Mouse (Mus musculus) forebrain, embryonic 14.5 days (tissue): ENCODE results near the gene Ankzf1. TPM values are rescaled to one million over a fixed set of nuclear protein-coding genes. Genes with fewer than 3 reads are reported as not detected.
"Not testable (repeated sequence)": the region's sequence is repeated elsewhere in the genome, so short reads cannot be mapped to it uniquely, and the experiment has no call there.

Source experiments
- ATAC-seq: fragments of 200-750 bp; cut with Nextera tagmentation; 2 replicates; pipeline ENCODE4 v1.8.0; 2017; ENCODE audit warnings: mild to moderate bottlenecking, moderate library complexity
- DNase-seq: peaks from one replicate; pipeline ENCODE4 v3.0.0-alpha.2; 2015; ENCODE audit warnings: low spot score
- H3K27ac ChIP-seq: fragments of 300-500 bp; sonication (generic); 2 replicates; pipeline ENCODE4 v1.5.1; 2014; ENCODE audit warnings: low read depth, mild to moderate bottlenecking, control low read depth, low read length, moderate library complexity
- H3K27me3 ChIP-seq: fragments of 300-500 bp; sonication (generic); replicated peaks from 2 replicates; pipeline ENCODE4 v1.6.1; 2014; ENCODE audit warnings: low read length, control low read depth, mixed read lengths; ENCODE audit not compliant: control insufficient read depth, insufficient read depth
- H3K36me3 ChIP-seq: fragments of 300-500 bp; sonication (generic); 2 replicates; pipeline ENCODE4 v1.6.1; 2014; ENCODE audit warnings: low read length, control low read depth; ENCODE audit not compliant: control insufficient read depth, insufficient read depth
- H3K4me1 ChIP-seq: fragments of 300-500 bp; sonication (generic); 2 replicates; pipeline ENCODE4 v1.6.1; 2014; ENCODE audit warnings: antibody characterized with exemption, low read length, control low read depth; ENCODE audit not compliant: control insufficient read depth, insufficient read depth
- H3K4me2 ChIP-seq: fragments of 300-500 bp; sonication (generic); 2 replicates; pipeline ENCODE4 v1.6.1; 2014; ENCODE audit warnings: mild to moderate bottlenecking, control low read depth, low read length
- H3K4me3 ChIP-seq: fragments of 300-500 bp; sonication (generic); 2 replicates; pipeline ENCODE4 v1.5.1; 2014; ENCODE audit warnings: low read depth, low read length, control low read depth
- H3K9ac ChIP-seq: fragments of 300-500 bp; sonication (generic); 2 replicates; pipeline ENCODE4 v1.6.1; 2014; ENCODE audit warnings: mild to moderate bottlenecking, low read length, control low read depth, moderate library complexity
- H3K9me3 ChIP-seq: fragments of 300-500 bp; sonication (generic); replicated peaks from 2 replicates; pipeline ENCODE4 v1.6.1; 2016; ENCODE audit warnings: low read length, control low read depth, mixed read lengths; ENCODE audit not compliant: control insufficient read depth
- WGBS: fragments of 180-500 bp; shearing (Covaris S2); extraction: QIAGEN DNeasy Blood & Tissue Kit; methylation state at CpG from one replicate; pipeline ENCODE4 v1.1.7; 2014; 5-methylcytosine and 5-hydroxymethylcytosine counted together
- polyA plus RNA-seq: library from polyadenylated mRNA; unstranded; fragments of >200 nt; fragmentation: Nextera tagmentation; extraction: Ambion mirVana; gene quantifications from 2 replicates; pipeline ENCODE4 v1.2.1, GENCODE M21; 2014

Gene Ankzf1
- polyA plus RNA-seq, 1 experiment from 2014 or later = 16.9 TPM

DNA sequence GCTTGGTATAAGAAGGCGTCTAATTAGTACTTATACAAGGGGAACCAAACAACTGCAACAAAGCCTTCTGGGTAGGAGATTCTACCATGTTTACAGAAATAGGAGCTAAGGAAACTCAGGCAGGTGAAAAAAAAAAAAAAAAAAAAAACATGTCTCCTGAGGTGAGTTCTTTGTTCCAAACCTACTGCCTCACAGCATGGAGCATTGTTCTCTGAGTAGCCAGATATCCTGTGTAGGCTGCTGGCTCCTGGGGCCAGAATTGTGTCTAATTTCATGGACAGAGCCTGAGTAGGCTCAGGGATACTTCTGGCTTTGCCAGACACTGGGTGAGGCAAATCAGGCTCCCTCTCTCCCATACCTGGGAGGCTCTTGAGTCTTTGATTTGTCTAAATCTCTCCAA, 35.7 kb downstream of the Ankzf1 start:
- ATAC-seq = no peak
- no peaks in the 10 kb centered on the region for H3K27me3 ChIP-seq
- no peak overlapping the region for H3K4me2 ChIP-seq
- DNase-seq = no peak
- H3K9me3 ChIP-seq = no peaks in the 10 kb centered on the region
- H3K27ac ChIP-seq = no peak overlapping the region
- H3K4me1 ChIP-seq = no peaks in the 10 kb centered on the region
- H3K36me3 ChIP-seq = no peaks in the 10 kb centered on the region
- 78% methylated on average over 1 of the region's 1 CpGs for WGBS
- no peak overlapping the region for H3K4me3 ChIP-seq
- no peak overlapping the region for H3K9ac ChIP-seq

DNA sequence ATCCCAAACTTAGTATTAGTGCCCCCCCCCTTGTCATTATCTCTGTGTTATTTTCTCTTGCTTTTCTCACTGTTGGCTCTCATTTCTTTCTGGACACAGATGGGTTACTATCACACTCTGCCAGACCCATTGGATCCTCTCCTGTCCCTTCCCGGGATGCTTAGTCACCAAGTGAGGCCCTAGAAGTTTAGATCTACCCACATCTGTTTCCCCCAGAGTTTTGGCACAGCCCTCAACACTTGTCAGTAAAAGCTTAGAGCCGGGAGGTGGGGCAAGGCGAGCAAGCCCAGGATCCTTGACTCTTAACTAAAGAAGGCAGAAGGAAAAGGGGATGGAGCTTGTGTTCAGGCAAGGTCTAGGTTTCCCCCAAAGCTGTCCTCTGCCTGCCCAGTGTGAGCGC, 37.2 kb downstream of the Ankzf1 start:
- no peak overlapping the region for H3K27ac ChIP-seq
- H3K4me3 ChIP-seq = no peak overlapping the region
- no peaks in the 10 kb centered on the region for H3K36me3 ChIP-seq
- H3K9ac ChIP-seq = no peak overlapping the region
- no peak for DNase-seq
- no peak overlapping the region for H3K4me2 ChIP-seq
- H3K27me3 ChIP-seq = no peaks in the 10 kb centered on the region
- H3K9me3 ChIP-seq = no peaks in the 10 kb centered on the region
- no peak for ATAC-seq
- no peaks in the 10 kb centered on the region for H3K4me1 ChIP-seq
- 69% methylated on average over 4 of the region's 4 CpGs for WGBS

- H3K9me3 ChIP-seq = no peaks in the 10 kb centered on the region
- no peaks in the 10 kb centered on the region for H3K4me1 ChIP-seq
- 79% methylated on average over 7 of the region's 7 CpGs for WGBS
- no peak overlapping the region for H3K4me3 ChIP-seq
- no peak overlapping the region for H3K4me2 ChIP-seq
- H3K36me3 ChIP-seq = no peaks in the 10 kb centered on the region
- no peaks in the 10 kb centered on the region for H3K27me3 ChIP-seq
- H3K27ac ChIP-seq = no peak overlapping the region
- H3K9ac ChIP-seq = no peak overlapping the region
- DNase-seq (no peak), ATAC-seq (no peak)
Measured at GRCm38 (mm10) chr1:75230335-75230994, 38.5 kb downstream of the Ankzf1 start.

DNA sequence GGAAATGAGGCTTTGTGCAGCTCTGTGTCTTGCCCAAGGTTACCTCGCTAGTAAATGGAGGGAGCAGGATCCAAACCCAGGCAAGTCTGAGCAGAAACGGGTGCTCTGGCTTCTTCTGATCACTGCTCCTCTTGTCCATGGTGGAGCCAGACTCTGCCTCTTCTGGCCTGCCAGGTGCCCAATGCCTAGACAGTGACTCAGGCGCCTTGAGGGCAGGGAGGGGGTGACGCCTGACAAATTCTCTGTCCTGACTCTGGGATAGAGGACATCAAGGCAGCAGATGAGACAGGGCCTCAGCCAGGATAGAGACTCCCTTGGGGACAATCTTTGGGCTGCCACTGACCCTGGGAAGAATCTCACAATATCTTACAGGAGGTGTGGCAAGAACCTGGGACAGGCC, 39.3 kb downstream of the Ankzf1 start:
- H3K27me3 ChIP-seq = no peaks in the 10 kb centered on the region
- H3K9me3 ChIP-seq = no peaks in the 10 kb centered on the region
- H3K36me3 ChIP-seq = no peaks in the 10 kb centered on the region
- H3K4me3 ChIP-seq = no peak overlapping the region
- WGBS = 77% methylated on average over 4 of the region's 4 CpGs
- no peak overlapping the region for H3K27ac ChIP-seq
- no peak overlapping the region for H3K9ac ChIP-seq
- H3K4me2 ChIP-seq = no peak overlapping the region
- H3K4me1 ChIP-seq = no peaks in the 10 kb centered on the region
- no peak for ATAC-seq
- no peak for DNase-seq

- 66% methylated on average over 5 of the region's 5 CpGs for WGBS
- Histone ChIP-seq H3K9ac (no peak within 1 kb of the TSS), H3K4me3 (no peak within 1 kb of the TSS), H3K27ac (no peak within 1 kb of the TSS), H3K4me1 (no peaks in the 10 kb centered on the region), H3K36me3 (no peaks in the 10 kb centered on the region), H3K4me2 (no peak within 1 kb of the TSS), H3K9me3 (no peaks in the 10 kb centered on the region), H3K27me3 (no peaks in the 10 kb centered on the region)
- ATAC-seq (no peak), DNase-seq (no peak)
Measured at GRCm38 (mm10) chr1:75231664-75232152, 39.8 kb downstream of the Ankzf1 start, which contains the start of gene A630095N17Rik. TSS of gene A630095N17Rik (minus strand) at chr1:75232102.

DNA sequence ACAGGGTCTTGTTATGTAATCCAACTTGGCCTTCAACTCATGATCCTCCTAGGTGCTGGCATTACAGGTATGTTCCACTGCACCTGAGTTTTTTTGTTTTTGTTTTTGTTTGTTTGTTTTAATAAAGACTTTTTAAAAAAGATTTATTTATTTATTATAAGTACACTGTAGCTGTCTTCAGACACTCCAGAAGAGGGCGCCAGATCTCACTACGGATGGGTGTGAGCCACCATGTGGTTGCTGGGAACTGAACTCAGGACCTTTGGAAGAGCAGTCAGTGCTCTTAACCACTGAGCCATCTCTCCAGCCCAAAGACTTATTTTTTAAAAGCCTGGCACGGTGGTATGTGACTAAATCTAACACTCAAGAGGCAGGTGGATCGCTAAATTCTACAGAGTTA, 40.5 kb downstream of the Ankzf1 start:
- not testable (repeated sequence) for H3K4me1 ChIP-seq, H3K9me3 ChIP-seq, H3K4me3 ChIP-seq, H3K36me3 ChIP-seq, H3K27me3 ChIP-seq, H3K4me2 ChIP-seq, ATAC-seq, H3K27ac ChIP-seq, DNase-seq, H3K9ac ChIP-seq
- WGBS = 73% methylated on average over 4 of the region's 4 CpGs

DNA sequence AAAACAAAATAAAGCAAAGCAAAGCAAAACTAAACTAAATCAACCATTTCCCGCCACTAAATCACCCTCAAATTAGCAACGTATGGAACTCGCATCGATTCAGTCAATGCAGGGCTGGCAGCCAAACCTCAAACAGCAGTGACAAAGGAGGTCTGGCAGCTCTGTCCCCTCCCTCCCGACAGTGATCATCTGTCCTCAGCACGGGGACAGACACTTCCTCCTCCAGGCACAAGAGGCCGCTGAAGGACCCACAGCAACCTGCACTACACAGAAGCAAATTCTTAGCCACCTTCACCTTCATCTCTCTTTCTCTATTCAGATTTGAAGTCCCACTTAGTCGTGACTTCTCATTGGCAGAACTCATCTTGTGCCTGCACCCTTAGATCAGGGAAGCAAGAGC, 42.7 kb downstream of the Ankzf1 start:
- no peak overlapping the region for H3K27ac ChIP-seq
- WGBS = 2% methylated on average over 8 of the region's 8 CpGs
- 0 out of 2 replicates have a peak overlapping the region, but pooled peaks have one; percentile 14 for H3K4me2 ChIP-seq

DNA sequence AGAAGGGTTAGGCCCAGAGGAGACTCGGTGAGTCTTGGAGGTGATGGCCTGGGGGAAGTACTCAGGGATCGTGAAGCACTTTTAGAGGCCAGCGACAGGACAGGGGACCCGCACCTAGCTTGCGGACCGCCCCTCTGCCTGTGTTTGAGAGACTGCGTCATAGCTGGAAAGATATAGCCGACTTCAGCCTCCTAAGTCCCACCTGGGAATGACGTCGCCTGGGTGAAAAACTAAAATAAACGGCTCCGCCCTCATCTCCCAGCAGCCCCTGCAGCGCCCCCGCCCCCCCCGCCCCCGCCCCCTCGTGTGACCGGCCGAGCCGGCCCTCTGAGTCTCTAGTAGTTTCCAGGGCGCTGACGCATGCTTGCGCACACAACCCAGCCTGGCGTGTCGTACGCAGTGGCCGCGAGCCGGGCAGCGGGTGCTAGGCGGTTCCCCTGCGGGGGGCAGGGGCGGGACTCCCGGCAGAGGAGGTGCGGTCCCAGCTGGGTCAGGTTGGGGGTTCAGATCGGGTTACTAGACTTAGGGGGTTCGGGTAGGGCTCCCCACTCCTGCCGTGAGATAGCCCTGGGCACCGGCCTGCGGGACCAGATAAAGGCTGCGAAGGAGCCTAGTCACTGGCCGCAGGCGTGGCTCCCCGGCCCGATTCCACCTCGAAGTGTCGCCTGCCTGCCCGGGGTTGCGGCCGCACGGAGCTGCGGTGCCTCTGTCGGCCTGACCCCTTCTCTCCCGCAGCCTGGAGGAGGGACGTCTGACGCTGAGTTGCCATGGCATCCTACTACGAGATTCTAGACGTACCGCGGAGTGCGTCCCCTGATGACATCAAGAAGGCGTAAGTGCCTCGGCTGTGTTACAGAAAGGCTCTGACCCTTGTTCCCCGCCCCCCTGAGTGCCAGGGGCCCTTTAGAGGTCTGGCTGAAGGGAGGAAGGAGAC, 44.4 kb downstream of the Ankzf1 start, which contains the start of gene Dnajb2:
Dnajb2 (plus strand) TSS at position 290 of the 934 bp plus-strand sequence.
- H3K27me3 ChIP-seq = no peaks in the 10 kb centered on the region
- H3K9me3 ChIP-seq = no peaks in the 10 kb centered on the region
- peak within 1 kb of the TSS; percentile 92 for H3K4me2 ChIP-seq
- H3K9ac ChIP-seq = peak within 1 kb of the TSS; percentile 87
- peak; percentile 78 for DNase-seq
- peaks cover 9% of the 10 kb centered on the region; the same call in 1 of the 2 replicates for H3K4me1 ChIP-seq
- peaks cover 16% of the 10 kb centered on the region for H3K36me3 ChIP-seq
- peak within 1 kb of the TSS; percentile 76 for H3K27ac ChIP-seq
- WGBS = under 1% methylated on average over 57 of the region's 64 CpGs
- ATAC-seq = peak; percentile 87
- peak within 1 kb of the TSS; percentile 63 for H3K4me3 ChIP-seq

More for the DNA sequence above, 42.7 kb downstream of the Ankzf1 start:
- H3K9me3 ChIP-seq = no peaks in the 10 kb centered on the region
- no peak overlapping the region for H3K4me3 ChIP-seq
- peaks cover 9% of the 10 kb centered on the region; the same call in 1 of the 2 replicates for H3K4me1 ChIP-seq
- H3K36me3 ChIP-seq = peaks cover 2% of the 10 kb centered on the region; the same call in 1 of the 2 replicates
- peak; percentile 87 for DNase-seq
- H3K9ac ChIP-seq = no peak overlapping the region
- no peaks in the 10 kb centered on the region for H3K27me3 ChIP-seq
- ATAC-seq = peak; percentile 69; the same call in 1 of the 2 replicates
